Mouse (Mus musculus): Measurements from ENCODE around the gene Ptprcap. TPM values are rescaled to one million over a fixed set of nuclear protein-coding genes. Genes with fewer than 3 reads are reported as not detected.

Gene Ptprcap
- total and polyA plus RNA-seq, 2 experiments from 2014 or later, result 0.48 to 1.2 TPM

DNA sequence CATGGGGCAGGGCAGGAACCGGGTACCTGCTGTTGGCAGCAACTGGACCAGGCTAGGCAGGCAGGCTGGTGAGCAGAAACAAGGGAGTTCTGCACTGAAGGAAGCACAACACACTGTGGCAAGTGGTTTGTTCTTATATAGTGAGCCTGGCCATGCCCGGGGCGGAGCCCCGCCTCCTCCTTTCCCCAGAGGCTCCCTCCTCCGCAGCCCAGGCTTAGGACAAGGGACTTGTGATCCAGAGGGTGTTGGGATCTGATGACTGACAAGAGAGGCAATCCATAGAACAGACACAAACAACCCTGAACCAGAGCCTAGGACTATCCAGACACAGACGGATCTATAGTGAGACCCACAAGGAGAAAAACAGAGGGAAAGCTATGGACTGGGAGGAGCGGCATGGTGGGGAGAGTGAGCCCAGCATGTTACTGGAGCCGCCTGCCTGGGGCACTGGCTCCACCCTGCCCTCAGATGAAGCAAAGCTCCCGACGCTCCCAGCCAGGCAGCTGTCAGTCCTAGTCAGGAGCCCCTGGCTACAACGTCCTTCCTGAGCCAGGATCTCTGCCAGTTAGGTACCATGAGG, 22.1 kb downstream of the Ptprcap start, which contains the start of gene Carns1:
Gene Carns1, minus strand, starts transcription at position 112 of the 580 bp plus-strand sequence.
- H3K36me3 ChIP-seq (ENCODE audit: insufficient read depth), result no peaks in the 10 kb centered on the region
- no peak within 1 kb of the TSS for H3K27ac ChIP-seq (ENCODE audit: low read depth, low read length)
- H3K4me1 ChIP-seq (ENCODE audit: insufficient read depth), result no peaks in the 10 kb centered on the region
- no peak within 1 kb of the TSS for H3K9ac ChIP-seq
- WGBS, result 5% methylated on average over 11 of the region's 11 CpGs
- peak within 1 kb of the TSS; percentile 2; the same call in 1 of the 2 replicates for H3K4me2 ChIP-seq (ENCODE audit: low read depth)
- no peaks in the 10 kb centered on the region for H3K27me3 ChIP-seq (ENCODE audit: insufficient read depth, low read length)
- DNase-seq (no peak), ATAC-seq (peak; percentile 36)
- H3K4me3 ChIP-seq (ENCODE audit: low read depth, low read length), result no peak within 1 kb of the TSS
- no peak for TF ChIP-seq CTCF (IDR thresholded peaks at IDR 0.05; ENCODE audit: low read depth)
- no peaks in the 10 kb centered on the region for H3K9me3 ChIP-seq (ENCODE audit: low read length)

GRCm38 (mm10) chr19:4180411-4180810, 27.0 kb downstream of the Ptprcap start:
- no peak overlapping the region for H3K4me3 ChIP-seq (ENCODE audit: low read depth, low read length)
- TF ChIP-seq CTCF (IDR thresholded peaks at IDR 0.05; ENCODE audit: low read depth), result no peak
- no peak overlapping the region for H3K27ac ChIP-seq (ENCODE audit: low read depth, low read length)
- no peaks in the 10 kb centered on the region for H3K36me3 ChIP-seq (ENCODE audit: insufficient read depth)
- no peaks in the 10 kb centered on the region for H3K27me3 ChIP-seq (ENCODE audit: insufficient read depth, low read length)
- H3K4me1 ChIP-seq (ENCODE audit: insufficient read depth), result no peaks in the 10 kb centered on the region; the same call in 1 of the 2 replicates
- no peaks in the 10 kb centered on the region for H3K9me3 ChIP-seq (ENCODE audit: low read length)
- H3K4me2 ChIP-seq (ENCODE audit: low read depth), result no peak overlapping the region
- no peak for DNase-seq
- 88% methylated on average over 7 of the region's 7 CpGs for WGBS
- H3K9ac ChIP-seq, result no peak overlapping the region
- ATAC-seq, result no peak

GRCm38 (mm10) chr19:4181892-4182291, 28.5 kb downstream of the Ptprcap start:
- H3K9ac ChIP-seq, result no peak overlapping the region
- TF ChIP-seq CTCF (IDR thresholded peaks at IDR 0.05; ENCODE audit: low read depth), result no peak
- no peaks in the 10 kb centered on the region for H3K27me3 ChIP-seq (ENCODE audit: insufficient read depth, low read length)
- H3K27ac ChIP-seq (ENCODE audit: low read depth, low read length), result no peak overlapping the region
- ATAC-seq, result peak; percentile 83
- no peak overlapping the region for H3K4me3 ChIP-seq (ENCODE audit: low read depth, low read length)
- peak; percentile 79 for DNase-seq
- H3K9me3 ChIP-seq (ENCODE audit: low read length), result no peaks in the 10 kb centered on the region
- H3K4me2 ChIP-seq (ENCODE audit: low read depth), result no peak overlapping the region
- H3K4me1 ChIP-seq (ENCODE audit: insufficient read depth), result no peaks in the 10 kb centered on the region; the same call in 1 of the 2 replicates
- H3K36me3 ChIP-seq (ENCODE audit: insufficient read depth), result no peaks in the 10 kb centered on the region
- 43% methylated on average over 3 of the region's 3 CpGs for WGBS

DNA sequence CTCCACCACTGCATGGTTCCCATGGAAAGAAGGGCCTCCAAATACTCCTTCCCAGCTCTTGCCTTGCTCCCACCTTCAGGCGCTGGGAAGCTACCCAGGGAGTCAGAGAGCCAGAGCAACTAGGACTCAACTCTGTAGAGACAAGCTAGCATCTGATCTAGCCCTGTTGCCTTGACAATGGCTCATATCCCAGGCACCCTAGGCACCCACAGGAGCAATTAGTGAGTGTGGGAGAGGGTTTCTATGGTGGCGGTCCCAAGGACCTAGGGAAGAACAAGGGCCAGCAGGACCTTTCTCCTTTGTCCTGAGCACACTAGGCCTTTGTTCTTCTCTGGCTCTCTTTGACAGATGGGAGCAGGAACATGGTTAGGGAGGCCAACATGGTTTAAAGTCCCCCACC, 30.3 kb downstream of the Ptprcap start:
- no peak overlapping the region for H3K9ac ChIP-seq
- H3K36me3 ChIP-seq (ENCODE audit: insufficient read depth), result no peaks in the 10 kb centered on the region
- no peaks in the 10 kb centered on the region for H3K9me3 ChIP-seq (ENCODE audit: low read length)
- no peaks in the 10 kb centered on the region for H3K27me3 ChIP-seq (ENCODE audit: insufficient read depth, low read length)
- WGBS, result 69% methylated on average over 2 of the region's 2 CpGs
- no peak overlapping the region for H3K4me3 ChIP-seq (ENCODE audit: low read depth, low read length)
- no peak overlapping the region for H3K27ac ChIP-seq (ENCODE audit: low read depth, low read length)
- peak; percentile 32; the same call in 1 of the 2 replicates for ATAC-seq
- H3K4me1 ChIP-seq (ENCODE audit: insufficient read depth), result no peaks in the 10 kb centered on the region; the same call in 1 of the 2 replicates
- H3K4me2 ChIP-seq (ENCODE audit: low read depth), result no peak overlapping the region
- DNase-seq, result no peak
- no peak for TF ChIP-seq CTCF (IDR thresholded peaks at IDR 0.05; ENCODE audit: low read depth)

- H3K36me3 ChIP-seq (ENCODE audit: insufficient read depth), result no peaks in the 10 kb centered on the region
- no peak for TF ChIP-seq CTCF (IDR thresholded peaks at IDR 0.05; ENCODE audit: low read depth)
- no peak overlapping the region for H3K9ac ChIP-seq
- no peak overlapping the region for H3K27ac ChIP-seq (ENCODE audit: low read depth, low read length)
- DNase-seq (no peak), ATAC-seq (no peak)
- no peaks in the 10 kb centered on the region for H3K27me3 ChIP-seq (ENCODE audit: insufficient read depth, low read length)
- no peak overlapping the region for H3K4me3 ChIP-seq (ENCODE audit: low read depth, low read length)
- no peak overlapping the region for H3K4me2 ChIP-seq (ENCODE audit: low read depth)
- no peaks in the 10 kb centered on the region; the same call in 1 of the 2 replicates for H3K4me1 ChIP-seq (ENCODE audit: insufficient read depth)
- no peaks in the 10 kb centered on the region for H3K9me3 ChIP-seq (ENCODE audit: low read length)
- WGBS, result 63% methylated on average over 15 of the region's 15 CpGs
Observed at GRCm38 (mm10) chr19:4184976-4185975, 31.9 kb downstream of the Ptprcap start.

DNA sequence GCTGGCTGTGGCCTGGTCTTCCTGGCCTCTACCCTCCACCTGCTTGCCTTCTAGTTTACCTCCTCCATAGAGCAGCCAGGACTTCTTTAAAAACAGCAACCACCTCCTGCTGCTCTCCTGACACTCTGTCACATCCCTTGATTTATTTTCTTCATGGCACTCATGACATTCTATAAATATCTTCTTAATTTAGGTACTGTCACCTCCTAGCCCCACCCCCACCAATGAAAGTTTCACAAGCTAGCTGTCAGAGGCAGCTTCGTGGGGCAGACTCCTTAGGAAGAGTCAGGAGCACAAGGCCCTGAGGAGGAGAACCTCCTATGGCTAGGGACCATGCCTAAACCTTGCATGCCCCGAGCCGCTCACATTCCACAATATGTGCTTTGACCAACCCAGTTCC, 33.9 kb downstream of the Ptprcap start:
- Histone ChIP-seq H3K4me2 (ENCODE audit: low read depth) (no peak overlapping the region), H3K27me3 (ENCODE audit: insufficient read depth, low read length) (no peaks in the 10 kb centered on the region), H3K27ac (ENCODE audit: low read depth, low read length) (no peak overlapping the region), H3K9me3 (ENCODE audit: low read length) (no peaks in the 10 kb centered on the region), H3K9ac (no peak overlapping the region), H3K4me1 (ENCODE audit: insufficient read depth) (no peaks in the 10 kb centered on the region), H3K4me3 (ENCODE audit: low read depth, low read length) (no peak overlapping the region), H3K36me3 (ENCODE audit: insufficient read depth) (no peaks in the 10 kb centered on the region)
- 73% methylated on average over 3 of the region's 3 CpGs for WGBS
- DNase-seq (no peak), ATAC-seq (no peak)
- TF ChIP-seq CTCF (IDR thresholded peaks at IDR 0.05; ENCODE audit: low read depth), result no peak
